Comparison of ENCODE assay signal across 8 mouse cellular contexts in genomic region chr19:55423952-55424351, GRCm38 (mm10).
A peak's percentile ranks its signal among the peaks of the same experiment; 100 is the strongest.
DNase-seq lines count a peak whose midpoint lies in the region; ATAC-seq and TF ChIP-seq lines count a peak whose summit lies in the region.
"Had no signal": no experiment of that assay in that cellular context is flagged by ENCODE, and none has a peak within 500 bp of the region (broad histone marks: within the 10 kb centered on the region; RNA-seq: fewer than 3 reads in every experiment).

No protein-coding gene starts in this region.

- WGBS in heart, embryonic 16.5 days, result 38% methylated on average over 8 of the region's 8 CpGs
- WGBS in midbrain, embryonic 13.5 days, result 73% methylated on average over 8 of the region's 8 CpGs

- no peak overlapping the region for H3K4me2 ChIP-seq in heart, embryonic 16.5 days (ENCODE audit: low read depth, low read length)
- no peak overlapping the region for H3K4me2 ChIP-seq in midbrain, embryonic 13.5 days (replicated peaks)
- H3K4me2 ChIP-seq: embryonic facial prominence, embryonic 15.5 days had no signal

- H3K9ac ChIP-seq in heart, embryonic 16.5 days (ENCODE audit: low read length), result no peak overlapping the region
- H3K9ac ChIP-seq in midbrain, embryonic 13.5 days (replicated peaks), result no peak overlapping the region
- H3K9ac ChIP-seq: embryonic facial prominence, embryonic 15.5 days had no signal

- H3K27me3 ChIP-seq in G1E (ENCODE audit: insufficient read depth, low read length), result no peaks in the 10 kb centered on the region
- no peaks in the 10 kb centered on the region for H3K27me3 ChIP-seq in heart, embryonic 16.5 days (ENCODE audit: control insufficient read depth, insufficient read depth, low read length)
- H3K27me3 ChIP-seq in midbrain, embryonic 13.5 days, result no peaks in the 10 kb centered on the region
- H3K27me3 ChIP-seq: embryonic facial prominence, embryonic 15.5 days had no signal

- peak; percentile 63 for ATAC-seq in G1E (ENCODE audit: extremely low read depth, insufficient number of reproducible peaks, low FRiP score, poor library complexity, severe bottlenecking)
- ATAC-seq in common myeloid progenitor, adult 5-6 weeks (replicated peaks; ENCODE audit: low read depth, poor library complexity, severe bottlenecking), result peak; percentile 65
- peak; percentile 80 for ATAC-seq in heart, embryonic 16.5 days (replicated peaks; ENCODE audit: extremely low read depth, insufficient read depth, low FRiP score)
- ATAC-seq in midbrain, embryonic 13.5 days, result peak; percentile 29; the same call in 1 of the 2 replicates

- no peaks in the 10 kb centered on the region for H3K9me3 ChIP-seq in G1E (replicated peaks)
- no peaks in the 10 kb centered on the region for H3K9me3 ChIP-seq in heart, embryonic 16.5 days (replicated peaks; ENCODE audit: control insufficient read depth, low read length)
- no peaks in the 10 kb centered on the region for H3K9me3 ChIP-seq in midbrain, embryonic 13.5 days
- H3K9me3 ChIP-seq: embryonic facial prominence, embryonic 15.5 days had no signal

- no peak overlapping the region for H3K4me3 ChIP-seq in G1E (ENCODE audit: low read depth, low read length)
- no peak overlapping the region for H3K4me3 ChIP-seq in heart, embryonic 16.5 days (ENCODE audit: low read length)
- no peak overlapping the region for H3K4me3 ChIP-seq in midbrain, embryonic 13.5 days (replicated peaks)
- H3K4me3 ChIP-seq: embryonic facial prominence, embryonic 15.5 days had no signal

- H3K36me3 ChIP-seq in G1E (replicated peaks), result peaks cover 61% of the 10 kb centered on the region
- H3K36me3 ChIP-seq in heart, embryonic 16.5 days (ENCODE audit: control insufficient read depth, insufficient read depth), result no peaks in the 10 kb centered on the region
- no peaks in the 10 kb centered on the region for H3K36me3 ChIP-seq in midbrain, embryonic 13.5 days
- H3K36me3 ChIP-seq: embryonic facial prominence, embryonic 15.5 days had no signal

- H3K27ac ChIP-seq in heart, embryonic 16.5 days (ENCODE audit: low read length), result no peak overlapping the region
- H3K27ac ChIP-seq in midbrain, embryonic 13.5 days, result no peak overlapping the region
- H3K27ac ChIP-seq: embryonic facial prominence, embryonic 15.5 days had no signal

- H3K4me1 ChIP-seq in G1E (ENCODE audit: insufficient read depth, low read depth, low read length), result peaks cover 11% of the 10 kb centered on the region
- no peaks in the 10 kb centered on the region for H3K4me1 ChIP-seq in heart, embryonic 16.5 days (ENCODE audit: control insufficient read depth, insufficient read depth, low read length)
- H3K4me1 ChIP-seq in midbrain, embryonic 13.5 days (replicated peaks), result peaks cover 23% of the 10 kb centered on the region
- H3K4me1 ChIP-seq: embryonic facial prominence, embryonic 15.5 days had no signal

- no peak for TF ChIP-seq CTCF in G1E (IDR thresholded peaks at IDR 0.05; ENCODE audit: low read depth, low read length)

- DNase-seq in G1E (ENCODE audit: low spot score) (peak; percentile 40), ZHBTc4 (ENCODE audit: low read depth, low spot score) (peak; percentile 12)
- peak; percentile 77 to 85 for DNase-seq in left cerebral cortex, adult 18-20 months (ENCODE audit: low spot score in 2 of 2)
- no peak for DNase-seq in retina, postnatal 1 day

Comparison
In these comparisons a context has a peak if more than half of its experiments do, and no peak if none do; other contexts are left out.
1. ATAC-seq: peak in every context shown above with its lines; median percentile 80 in heart, embryonic 16.5 days; 65 in common myeloid progenitor, adult 5-6 weeks; 63 in G1E; 29 in midbrain, embryonic 13.5 days.